29 mouse cellular contexts compared by ENCODE assay signal in the genomic region with DNA sequence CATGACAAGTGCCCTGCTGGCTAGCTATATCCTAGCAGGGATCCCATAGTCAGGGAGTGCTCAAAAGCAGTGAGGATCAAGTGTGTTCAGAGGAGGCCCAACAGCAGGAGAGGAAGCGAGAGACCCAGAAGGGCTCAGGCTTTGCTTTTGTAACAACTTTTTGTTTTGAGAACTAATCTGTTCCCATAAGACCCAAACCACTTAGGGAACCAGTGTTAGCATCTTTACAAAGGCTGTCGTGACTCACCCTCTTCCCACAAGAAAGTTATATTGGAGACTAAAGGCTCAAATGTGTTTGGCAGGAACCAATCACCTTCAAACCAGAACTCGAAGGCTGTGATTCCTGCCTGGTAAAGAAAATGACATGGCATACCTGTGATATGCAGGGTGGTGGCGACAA. TPM values are rescaled to one million over a fixed set of nuclear protein-coding genes. Genes with fewer than 3 reads are reported as not detected.
"Had no signal": no experiment of that assay in that cellular context is flagged by ENCODE, and none has a peak within 500 bp of the region (broad histone marks: within the 10 kb centered on the region; RNA-seq: fewer than 3 reads in every experiment).

No protein-coding gene starts in this region.

- H3K36me3 ChIP-seq: embryonic facial prominence, embryonic 10.5 days; embryonic facial prominence, embryonic 12.5 days; embryonic facial prominence, embryonic 13.5 days; embryonic facial prominence, embryonic 15.5 days; forebrain, embryonic 10.5 days; forebrain, embryonic 12.5 days; forebrain, embryonic 15.5 days; heart, embryonic 10.5 days had no signal

- ATAC-seq: forebrain, embryonic 13.5 days; forebrain, embryonic 14.5 days; forebrain, embryonic 15.5 days; forebrain, embryonic 16.5 days; forebrain, postnatal 0 days had no signal

- H3K27me3 ChIP-seq: embryonic facial prominence, embryonic 12.5 days; embryonic facial prominence, embryonic 13.5 days; embryonic facial prominence, embryonic 15.5 days; forebrain, embryonic 12.5 days; forebrain, embryonic 13.5 days; forebrain, embryonic 15.5 days had no signal

- H3K4me1 ChIP-seq: embryonic facial prominence, embryonic 10.5 days; embryonic facial prominence, embryonic 12.5 days; embryonic facial prominence, embryonic 13.5 days; embryonic facial prominence, embryonic 15.5 days; forebrain, embryonic 10.5 days; forebrain, embryonic 12.5 days; forebrain, embryonic 13.5 days; forebrain, embryonic 15.5 days; heart, embryonic 10.5 days had no signal

- H3K9ac ChIP-seq: embryonic facial prominence, embryonic 12.5 days; embryonic facial prominence, embryonic 13.5 days; embryonic facial prominence, embryonic 15.5 days; forebrain, embryonic 12.5 days; forebrain, embryonic 13.5 days; forebrain, embryonic 15.5 days; forebrain, postnatal 0 days had no signal

- DNase-seq: cerebellum, adult 2 months; cerebellum, adult 8-10 months; cerebellum, adult 9-10 months; cerebellum, adult 9-11 months; cerebellum, postnatal 10 days; cerebellum, postnatal 14 days; cerebellum, postnatal 25 days; cerebellum, postnatal 36 days; embryo, embryonic 11 days; forebrain, postnatal 0 days; gastrocnemius, adult 2 months; gastrocnemius, postnatal 10 days; gastrocnemius, postnatal 14 days; gastrocnemius, postnatal 25 days; gastrocnemius, postnatal 36 days; heart, adult 18-20 months; heart, adult 2 months had no signal

- H3K27ac ChIP-seq: embryonic facial prominence, embryonic 10.5 days; embryonic facial prominence, embryonic 12.5 days; embryonic facial prominence, embryonic 13.5 days; embryonic facial prominence, embryonic 15.5 days; forebrain, embryonic 10.5 days; forebrain, embryonic 12.5 days; forebrain, embryonic 13.5 days; forebrain, embryonic 15.5 days; gastrocnemius, adult 2 months; heart, adult 2 months; heart, embryonic 10.5 days had no signal

- H3K4me3 ChIP-seq: embryonic facial prominence, embryonic 10.5 days; embryonic facial prominence, embryonic 12.5 days; embryonic facial prominence, embryonic 13.5 days; embryonic facial prominence, embryonic 15.5 days; erythroblast, embryonic 14.5 days; forebrain, embryonic 10.5 days; forebrain, embryonic 12.5 days; forebrain, embryonic 13.5 days; forebrain, embryonic 15.5 days; gastrocnemius, adult 2 months; heart, adult 2 months; heart, embryonic 10.5 days had no signal

RNA-seq across cellular contexts. Expression of a gene that starts 15.2 kb away (rescaled TPM):
- polyA plus RNA-seq: erythroblast, embryonic 14.5 days had no signal
